Mouse (Mus musculus): Measurements from ENCODE around the gene Slc24a2.

DNA sequence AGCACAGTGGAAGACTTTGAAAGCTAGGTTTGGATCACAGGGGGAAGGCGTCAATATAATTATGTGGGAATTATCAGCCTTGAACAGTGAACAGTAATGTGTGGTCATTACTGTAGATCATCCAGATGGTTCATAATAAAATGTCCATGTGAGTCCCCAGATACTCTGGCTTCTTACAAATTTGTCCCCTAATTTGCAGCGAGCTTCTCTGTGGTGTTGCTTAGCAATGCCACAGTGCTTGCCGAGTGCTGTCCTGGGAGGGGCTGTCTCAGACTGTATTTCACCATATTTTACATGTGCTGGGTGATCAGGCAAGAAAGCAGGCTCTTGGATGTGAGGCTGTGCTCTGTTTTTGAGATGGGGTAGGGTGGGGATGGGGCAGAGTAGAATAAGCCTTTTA, 172.7 kb downstream of the Slc24a2 start:
- TF ChIP-seq POLR2A (IDR thresholded peaks at IDR 0.05; ENCODE audit: borderline replicate concordance, extremely low read depth, low read depth, low read length) (no peak), CTCF (IDR thresholded peaks at IDR 0.05; ENCODE audit: insufficient read depth, low read length) (no peak)
